Mouse (Mus musculus) lung, postnatal 36 days (tissue): ENCODE measurements around the gene Npw.
"Not testable (repeated sequence)": the region's sequence is repeated elsewhere in the genome, so short reads cannot be mapped to it uniquely, and the experiment has no call there.

ENCODE experiments used
- DNase-seq: peaks from one replicate; pipeline ENCODE4 v3.0.0; 2022; ENCODE audit warnings: mixed read lengths

Gene Npw

DNA sequence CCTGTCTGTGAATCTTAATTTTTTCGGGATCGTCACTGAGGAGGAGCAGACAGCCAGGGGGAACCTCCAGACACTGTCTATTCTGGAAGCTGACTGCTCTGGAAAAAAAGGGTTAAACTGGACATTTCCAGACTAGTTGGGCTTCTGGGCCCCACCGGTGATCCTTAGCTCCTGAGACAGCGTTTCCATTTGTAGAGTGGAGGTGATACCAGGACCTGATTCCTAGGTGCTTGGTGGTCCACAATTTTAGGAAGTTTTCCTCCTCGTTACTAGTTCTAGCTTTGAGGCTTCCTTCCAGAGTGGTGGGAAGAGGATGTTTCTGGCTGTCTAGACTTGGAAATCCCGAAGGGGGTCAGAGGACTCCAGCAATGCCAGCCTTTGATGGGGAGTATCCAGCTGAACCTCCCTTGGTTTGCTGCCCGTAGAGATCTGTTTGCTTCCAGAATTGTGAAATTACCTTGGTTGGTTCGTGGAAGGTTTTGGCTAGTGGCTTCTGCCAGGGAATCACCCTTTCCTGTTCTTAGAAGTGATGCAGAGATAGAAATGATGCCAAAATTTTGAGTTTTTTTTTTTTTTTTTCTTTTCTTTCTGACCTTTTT lies 12.1 kb upstream of the Npw start:
- DNase-seq, result no peak

DNA sequence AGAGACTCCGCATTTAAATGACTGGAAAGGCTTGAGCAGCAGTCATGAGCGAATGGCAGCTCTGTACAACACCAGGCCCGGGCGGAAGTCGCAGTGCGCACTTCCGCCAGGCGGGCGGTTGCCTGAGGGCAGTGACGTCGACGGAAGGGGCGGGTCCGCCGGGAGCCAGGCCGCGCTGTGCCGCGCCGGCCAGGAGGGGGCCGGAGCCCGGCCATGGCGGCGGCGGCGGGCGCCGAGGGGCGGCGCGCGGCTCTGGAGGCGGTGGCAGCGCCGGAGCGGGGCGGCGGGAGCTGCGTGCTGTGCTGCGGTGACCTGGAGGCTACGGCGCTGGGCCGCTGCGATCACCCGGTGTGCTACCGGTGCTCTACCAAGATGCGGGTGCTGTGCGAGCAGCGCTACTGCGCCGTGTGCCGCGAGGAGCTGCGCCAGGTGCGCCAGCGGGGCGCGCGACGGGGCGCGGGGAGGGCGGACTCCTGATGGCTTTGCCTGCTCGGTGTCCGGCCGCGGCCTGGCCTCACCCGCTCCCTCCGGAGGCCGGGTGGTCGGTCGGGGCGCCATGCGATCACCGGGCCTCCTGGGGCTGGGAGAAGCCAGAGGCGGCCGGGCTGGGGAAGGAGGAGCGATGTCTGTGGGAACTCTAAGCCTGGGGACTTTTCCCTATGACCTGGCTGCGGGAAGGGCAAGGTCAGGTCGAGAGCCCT lies 11.4 kb upstream of the Npw start, which contains the start of gene Zfp598:
Gene Zfp598 (plus strand): TSS at position 143 of the 701 bp plus-strand sequence.
- DNase-seq, result peak; percentile 97

DNA sequence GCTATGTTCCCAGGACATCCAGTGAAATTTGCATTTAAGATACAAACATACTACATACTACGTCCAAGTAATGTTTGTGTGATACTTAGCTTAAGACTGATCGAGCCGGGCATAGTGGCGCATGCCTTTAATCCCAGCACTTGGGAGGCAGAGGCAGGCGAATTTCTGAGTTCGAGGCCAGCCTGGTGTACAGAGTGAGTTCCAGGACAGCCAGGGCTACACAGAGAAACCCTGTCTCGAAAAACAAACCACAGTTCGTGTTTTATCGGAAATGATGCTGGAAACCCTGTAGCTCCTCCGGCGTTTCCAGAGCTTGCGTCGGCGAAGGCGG lies 10.9 kb upstream of the Npw start:
- DNase-seq, result not testable (repeated sequence)

DNA sequence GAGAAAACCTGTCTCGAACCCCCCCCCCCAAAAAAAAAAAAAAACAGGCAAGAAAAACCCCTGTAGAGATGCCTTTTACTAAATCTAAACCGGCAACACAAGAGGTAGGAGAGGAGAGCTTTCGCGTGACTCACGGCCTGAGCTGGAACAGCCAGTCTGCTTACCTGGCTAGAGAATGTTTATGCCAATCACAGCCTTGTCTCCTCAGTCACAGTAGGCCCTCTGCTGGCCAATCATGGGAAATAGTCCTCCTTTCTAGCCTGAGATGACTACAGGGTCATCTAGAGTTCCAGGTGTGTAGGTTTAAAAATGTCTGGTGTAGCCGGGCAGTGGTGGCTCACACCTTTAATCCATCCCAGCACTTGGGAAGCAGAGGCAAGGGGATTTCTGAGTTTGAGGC lies 9.2 kb upstream of the Npw start:
- peak; percentile 91 for DNase-seq

DNA sequence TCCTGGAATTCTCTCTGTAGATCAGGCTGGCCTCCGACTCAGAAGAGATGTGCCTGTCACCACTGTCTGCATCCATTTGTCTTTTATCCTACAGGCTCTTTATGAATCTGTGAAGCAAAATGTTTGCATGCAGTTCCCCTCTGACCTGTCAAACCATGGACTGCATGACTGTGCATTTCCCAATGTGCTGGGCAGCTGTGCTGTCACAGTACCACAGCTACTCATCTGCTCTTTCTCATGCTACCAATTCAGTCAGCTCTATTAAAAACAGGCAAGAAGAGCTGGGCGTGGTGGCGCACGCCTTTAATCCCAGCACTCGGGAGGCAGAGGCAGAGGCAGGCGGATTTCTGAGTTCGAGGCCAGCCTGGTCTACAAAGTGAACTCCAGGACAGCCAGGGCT lies 8.8 kb upstream of the Npw start:
- not testable (repeated sequence) for DNase-seq

DNA sequence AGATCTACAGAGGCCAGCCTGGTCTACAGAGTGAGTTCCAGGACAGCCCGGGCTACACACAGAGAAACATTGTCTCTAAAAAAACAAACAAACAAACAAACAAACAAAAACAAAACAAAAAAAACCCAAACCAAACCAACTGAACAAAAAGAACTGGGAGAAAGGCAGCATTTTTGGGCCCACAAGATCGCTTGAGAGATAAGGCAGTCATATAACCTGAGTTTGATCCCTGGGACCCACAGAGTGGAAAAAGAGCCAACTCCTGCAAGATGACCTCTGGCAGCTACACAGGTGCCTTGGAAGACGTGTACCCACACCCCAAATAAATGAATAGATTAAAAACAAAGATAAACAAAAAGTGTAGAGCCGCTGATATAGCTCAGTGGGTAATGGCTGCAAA lies 3.3 kb downstream of the Npw start:
- DNase-seq, result no peak

DNA sequence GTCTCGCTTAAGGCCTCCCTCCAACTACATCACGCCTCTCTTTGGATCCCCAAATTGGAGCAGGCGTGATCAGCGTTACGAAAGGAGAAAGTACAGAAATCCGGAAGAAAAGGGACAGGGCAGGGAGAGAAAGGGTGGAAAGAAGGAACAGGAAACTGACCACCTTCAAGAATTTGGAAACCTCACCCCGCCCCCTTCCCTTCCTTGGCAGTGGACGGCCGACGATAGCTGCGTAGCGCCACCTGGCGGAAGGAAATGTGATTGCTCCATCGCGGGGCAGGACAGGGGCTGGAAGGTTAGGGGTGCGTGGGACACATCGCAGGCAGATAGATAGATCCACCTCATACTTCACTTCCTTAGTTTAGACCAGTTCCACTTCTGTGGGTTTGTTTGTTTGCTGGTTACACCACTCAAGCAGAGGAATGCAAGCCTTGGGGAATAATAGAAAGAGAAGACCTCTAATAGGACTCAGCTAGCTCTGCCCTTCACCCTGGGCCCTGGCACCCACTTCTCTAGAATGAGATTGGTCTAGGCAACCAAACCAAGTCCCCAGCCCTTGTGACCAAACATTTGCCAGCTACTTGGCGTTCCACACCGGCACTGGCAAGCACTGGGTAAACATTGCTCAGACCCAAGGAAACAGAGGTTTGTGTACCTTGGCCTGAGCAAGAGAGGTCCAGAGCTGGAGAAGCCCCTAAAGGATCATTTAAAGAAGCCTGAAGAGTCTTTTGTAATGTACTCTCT lies 4.1 kb downstream of the Npw start:
- peak; percentile 94 for DNase-seq

DNA sequence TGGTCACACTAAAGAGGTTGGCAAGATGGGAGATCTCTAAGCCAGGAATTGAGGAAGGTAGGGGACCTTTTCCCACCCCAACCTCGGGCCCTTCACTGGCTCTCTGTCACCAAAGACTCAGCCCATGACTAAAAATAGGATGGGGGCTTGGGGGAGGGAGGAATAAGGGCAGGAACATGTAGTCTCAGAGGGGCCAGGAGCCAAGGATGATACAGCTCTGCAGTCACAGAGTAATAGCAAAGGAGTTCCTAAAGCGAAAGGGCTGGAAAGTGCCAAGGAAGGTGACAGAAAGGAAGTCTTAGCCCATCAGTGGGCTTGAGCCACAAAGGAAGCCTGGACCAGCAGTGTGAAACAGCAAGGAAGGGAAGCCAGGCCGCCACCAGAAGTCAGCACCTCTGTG lies 6.4 kb downstream of the Npw start:
- no peak for DNase-seq

DNA sequence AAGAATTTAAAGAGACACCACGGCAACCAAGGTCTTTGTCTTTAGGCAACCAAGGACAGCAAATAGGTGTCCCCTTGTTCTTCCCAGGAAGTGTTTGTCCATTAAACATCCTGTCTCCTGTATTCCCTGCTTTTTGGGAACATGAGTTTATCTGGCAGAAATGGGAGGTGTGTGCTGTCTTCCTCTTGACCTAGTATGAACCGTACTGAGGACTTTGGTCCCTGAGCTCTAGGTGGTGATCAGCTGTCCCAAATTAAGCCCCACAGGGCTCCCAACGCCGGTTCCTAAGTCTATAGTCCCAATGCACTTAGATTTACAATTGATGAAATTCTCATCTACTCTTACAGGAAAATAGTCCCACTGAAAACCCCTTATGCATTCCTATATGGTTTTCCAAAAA lies 7.5 kb downstream of the Npw start:
- DNase-seq, result no peak

DNA sequence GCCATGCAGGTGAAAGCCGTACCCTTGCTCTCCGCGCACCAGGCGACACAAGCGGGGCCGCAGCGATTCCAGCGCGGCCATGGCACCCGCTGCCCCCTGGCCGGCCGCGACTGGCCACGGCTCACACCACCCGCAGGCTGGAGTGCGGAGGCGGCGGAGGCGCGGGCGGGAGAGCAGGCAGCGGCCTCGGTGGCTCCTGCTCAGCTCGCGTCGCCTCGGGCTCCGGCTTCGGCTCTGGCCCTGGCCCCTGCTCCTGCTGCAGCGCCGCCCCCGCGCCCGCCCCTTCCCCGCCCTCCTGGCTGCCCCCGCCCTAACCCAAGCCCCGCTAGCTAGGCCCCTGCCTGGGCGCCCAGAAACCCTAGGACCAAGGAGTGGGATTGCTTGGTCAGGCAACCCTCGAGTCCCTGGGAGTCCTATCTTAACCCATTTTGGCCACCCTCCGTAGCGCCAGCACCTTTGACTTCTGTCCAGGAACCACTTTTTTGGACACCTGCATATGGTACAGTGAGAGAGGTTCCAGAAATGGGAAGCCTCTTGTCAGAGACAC lies 8.1 kb downstream of the Npw start, which contains the start of gene Slc9a3r2:
Gene Slc9a3r2 (minus strand): TSS at position 258 of the 547 bp plus-strand sequence.
- DNase-seq, result peak; percentile 64

DNA sequence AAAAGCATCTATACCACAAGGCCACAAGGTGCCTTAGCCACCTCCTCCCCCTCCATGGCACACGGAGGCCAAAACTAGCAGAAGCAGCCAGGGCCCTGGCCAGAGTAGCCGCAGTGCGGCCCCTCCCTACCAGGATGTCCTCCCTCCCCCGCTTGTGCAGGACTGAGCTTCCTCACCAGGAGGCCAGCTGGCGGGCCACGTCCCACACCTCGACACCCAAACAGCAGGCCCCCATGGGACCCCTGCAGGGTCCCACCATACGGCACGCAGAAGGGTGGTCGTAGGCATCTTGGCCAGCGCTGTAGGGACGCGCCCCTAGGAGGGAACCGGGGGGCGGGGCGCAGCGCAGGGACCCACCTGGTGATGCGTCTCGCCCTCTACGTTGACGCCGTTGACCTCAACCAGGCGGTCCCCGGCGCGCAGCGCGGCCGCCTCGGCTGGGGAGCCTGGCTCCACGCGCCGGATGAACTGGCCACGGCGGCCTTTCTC lies 8.6 kb downstream of the Npw start:
- DNase-seq, result peak; percentile 78

DNA sequence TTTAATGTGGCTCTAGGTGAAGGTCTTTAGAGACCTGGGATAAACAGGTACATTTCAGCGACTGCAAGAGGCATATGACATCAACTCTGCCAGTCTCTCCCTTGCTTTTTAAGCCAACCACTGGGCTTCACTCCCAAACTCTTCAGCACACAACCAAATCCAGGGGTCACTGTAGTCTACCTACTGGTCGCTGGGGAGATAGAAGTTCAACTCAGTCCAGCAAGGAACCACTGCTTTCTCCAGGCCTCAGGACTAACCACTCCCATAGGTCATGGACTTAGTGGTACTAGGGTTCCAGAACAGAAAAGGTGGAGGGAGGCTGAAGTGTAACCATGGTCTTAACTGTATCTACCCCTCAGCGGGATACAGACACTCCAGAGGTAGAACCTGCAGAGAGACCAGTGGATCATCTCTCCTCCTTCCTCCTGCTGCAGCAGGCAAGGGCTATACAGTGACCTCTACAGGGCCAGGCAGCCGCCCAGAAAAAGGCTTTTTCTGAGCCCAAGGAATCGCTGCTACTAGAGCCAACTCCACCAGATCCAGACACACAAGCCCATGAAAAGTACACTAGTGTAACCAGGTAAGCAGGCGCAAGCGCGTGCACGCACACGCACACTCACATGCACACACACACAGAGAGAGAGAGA lies 9.4 kb downstream of the Npw start:
- no peak for DNase-seq

DNA sequence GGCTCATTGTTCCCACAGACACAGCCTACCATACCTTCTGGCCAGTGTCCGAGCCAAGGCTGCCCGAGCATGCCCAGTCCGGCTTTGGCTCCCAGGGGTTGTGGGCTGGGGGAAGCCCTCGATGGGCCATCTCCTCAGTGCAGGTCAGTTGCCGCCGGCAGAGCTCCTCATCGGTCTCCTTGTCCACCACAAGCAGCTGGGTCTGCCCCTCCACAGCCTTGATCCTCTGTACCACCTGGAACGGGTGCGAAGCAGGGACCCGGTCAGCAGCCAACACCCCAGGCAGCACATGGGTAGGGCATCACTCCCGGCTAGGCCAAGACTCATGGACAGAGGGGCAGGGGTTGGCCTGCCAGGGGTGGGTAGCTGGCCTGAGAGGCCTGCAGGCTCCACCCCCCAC lies 10.8 kb downstream of the Npw start:
- no peak for DNase-seq

DNA sequence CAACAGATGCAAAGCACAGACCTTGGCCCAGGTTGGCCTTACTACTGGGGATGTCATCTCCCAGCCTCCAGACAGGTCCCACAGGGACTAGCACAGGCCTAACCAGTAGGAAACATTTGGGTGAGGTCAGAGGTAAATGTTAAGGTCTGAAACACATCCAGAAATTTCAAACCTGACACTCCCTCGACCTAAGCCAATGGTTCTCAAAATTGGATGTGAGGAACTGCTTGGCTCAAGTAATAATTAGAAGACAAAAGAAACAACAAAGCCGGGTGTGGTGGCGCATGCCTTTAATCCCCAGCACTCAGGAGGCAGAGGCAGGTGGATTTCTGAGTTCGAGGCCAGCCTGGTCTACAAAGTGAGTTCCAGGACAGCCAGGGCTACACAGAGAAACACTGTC lies 11.9 kb downstream of the Npw start:
- DNase-seq, result no peak

DNA sequence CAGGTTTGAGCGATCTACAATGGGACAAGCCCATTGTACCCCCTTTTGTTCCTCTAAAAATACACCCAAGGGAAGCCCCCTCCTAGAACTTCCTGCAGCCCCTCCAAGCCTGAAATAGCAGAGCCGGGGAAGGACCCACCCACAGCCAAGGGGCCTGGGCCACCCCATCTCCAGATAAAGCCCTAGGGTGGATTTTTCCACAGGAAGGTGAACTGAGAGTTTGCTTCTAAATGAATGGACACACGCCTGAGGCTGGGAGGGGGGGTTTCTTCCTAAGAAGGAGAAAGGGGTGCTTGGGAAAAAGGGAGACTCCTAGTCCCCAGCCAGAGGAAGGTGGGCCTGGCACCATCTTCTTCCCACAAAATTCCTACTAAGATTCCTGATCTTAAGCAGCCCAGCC lies 12.3 kb downstream of the Npw start:
- DNase-seq, result peak; percentile 76

DNA sequence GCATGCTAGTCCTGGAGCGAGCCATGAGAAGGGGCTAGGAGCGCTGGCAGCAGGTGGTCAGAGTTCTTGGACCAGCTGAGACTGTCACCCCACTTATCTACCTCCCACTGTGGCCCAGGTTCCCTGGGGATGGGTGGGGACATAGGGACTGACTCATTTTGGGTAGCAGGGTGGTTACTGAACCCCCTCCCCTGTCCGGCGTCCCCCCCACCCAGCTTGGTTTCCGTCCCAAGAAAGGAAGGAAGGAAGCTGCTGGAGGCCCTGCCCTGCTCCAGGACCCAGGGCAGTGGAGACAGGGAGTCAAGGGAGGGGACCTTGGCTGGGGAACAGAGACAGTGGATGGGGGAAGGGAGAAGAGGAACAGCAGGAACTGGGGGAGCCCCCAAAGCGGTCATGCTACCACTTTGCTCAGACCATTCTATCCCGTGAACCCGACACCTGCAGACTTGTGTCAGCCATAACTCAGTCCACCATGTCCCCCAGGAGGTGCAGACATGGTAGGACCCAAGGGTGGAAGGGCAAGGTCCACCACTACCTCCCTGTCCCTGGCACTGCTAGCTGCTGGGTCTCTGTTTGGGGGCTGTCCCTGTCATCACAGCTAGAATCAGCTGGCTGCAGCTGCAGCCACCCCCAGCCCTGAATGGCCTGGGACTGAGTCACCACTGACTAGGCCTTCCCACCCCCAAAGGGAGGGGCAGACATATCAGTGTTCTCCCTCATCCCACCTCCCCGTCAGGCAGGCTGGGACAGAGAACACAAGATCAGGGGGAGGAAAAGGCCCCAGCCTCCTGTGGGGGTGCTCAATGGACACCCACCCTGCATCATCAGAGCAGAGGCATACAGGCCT lies 13.2 kb downstream of the Npw start:
- peak; percentile 83 for DNase-seq

DNA sequence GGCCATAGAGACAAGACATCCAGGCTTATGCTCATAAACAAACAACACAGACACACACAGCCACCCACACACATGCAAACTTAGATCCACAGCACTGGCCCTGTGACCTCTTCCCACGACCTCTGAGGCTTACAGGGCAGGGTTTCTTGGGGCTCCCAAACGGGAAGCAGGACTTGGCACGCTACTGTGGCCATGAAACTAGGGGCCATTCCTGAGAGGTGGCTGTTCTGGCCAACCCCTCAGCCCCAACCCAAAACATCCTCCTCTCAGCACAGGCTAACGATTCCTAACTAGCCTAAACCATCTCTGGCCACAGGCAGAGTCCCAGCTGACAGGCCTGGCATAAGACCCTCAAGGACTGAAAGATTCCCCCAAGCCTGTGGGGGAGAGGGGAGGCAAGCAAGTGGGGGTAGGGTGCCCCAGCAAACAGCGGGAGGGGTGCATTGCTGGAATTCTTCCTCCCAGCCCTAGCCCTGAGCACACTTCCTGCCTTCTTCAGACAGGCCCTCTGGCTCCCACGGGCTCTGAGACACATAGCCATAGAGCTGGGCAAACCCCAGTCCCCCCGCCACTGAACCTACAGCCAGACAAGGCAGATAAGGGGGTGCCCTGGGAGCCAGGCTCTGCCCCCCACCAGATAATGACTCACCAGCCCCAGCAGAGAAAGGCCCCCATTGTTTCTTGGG lies 14.1 kb downstream of the Npw start:
- peak; percentile 82 for DNase-seq

DNA sequence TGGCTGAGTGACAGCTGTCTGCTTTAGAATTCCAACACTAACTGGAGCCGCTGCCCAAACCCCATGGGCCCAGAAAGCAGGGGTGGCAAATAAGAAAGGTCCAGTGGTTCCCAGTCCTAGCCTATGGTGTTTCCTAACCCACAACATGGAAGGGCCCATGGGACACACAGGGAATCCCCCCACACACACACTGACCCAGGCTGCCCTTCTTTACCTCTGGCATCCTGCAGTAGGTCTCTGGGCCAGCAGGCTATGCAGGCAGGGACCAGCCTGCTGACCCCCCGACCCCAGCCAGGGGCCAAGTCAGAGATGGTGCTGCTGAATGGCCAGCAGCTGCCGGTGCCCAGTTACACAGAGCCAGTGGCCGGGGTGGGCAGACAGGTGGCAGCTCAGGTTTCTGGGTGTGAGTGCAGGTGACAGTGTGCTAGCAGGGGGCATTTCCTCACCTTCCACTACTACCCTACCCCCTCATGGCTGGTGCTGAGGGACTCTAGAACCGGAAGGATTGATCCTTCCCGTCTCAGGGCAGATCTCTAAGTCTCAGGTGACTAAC lies 15.4 kb downstream of the Npw start:
- no peak for DNase-seq

DNA sequence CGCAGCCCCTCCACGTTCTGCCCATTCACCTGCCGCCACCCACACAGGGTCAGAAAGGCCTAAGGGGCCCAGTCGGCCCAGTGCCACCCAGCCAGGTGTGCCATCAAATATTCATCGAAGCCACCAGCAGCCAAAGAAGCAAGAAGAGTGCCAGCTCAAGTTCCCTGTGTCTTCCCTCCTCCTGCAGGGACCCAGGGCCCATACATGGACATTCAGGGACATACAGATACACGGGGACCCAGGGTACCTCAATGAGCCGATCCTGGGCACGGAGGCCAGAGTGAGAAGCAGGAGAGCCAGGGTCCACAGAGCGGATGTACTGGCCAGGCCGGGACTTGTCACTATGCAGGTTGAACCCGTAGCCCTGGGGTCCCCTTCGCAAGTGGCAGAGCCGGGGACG lies 16.3 kb downstream of the Npw start:
- no peak for DNase-seq

DNA sequence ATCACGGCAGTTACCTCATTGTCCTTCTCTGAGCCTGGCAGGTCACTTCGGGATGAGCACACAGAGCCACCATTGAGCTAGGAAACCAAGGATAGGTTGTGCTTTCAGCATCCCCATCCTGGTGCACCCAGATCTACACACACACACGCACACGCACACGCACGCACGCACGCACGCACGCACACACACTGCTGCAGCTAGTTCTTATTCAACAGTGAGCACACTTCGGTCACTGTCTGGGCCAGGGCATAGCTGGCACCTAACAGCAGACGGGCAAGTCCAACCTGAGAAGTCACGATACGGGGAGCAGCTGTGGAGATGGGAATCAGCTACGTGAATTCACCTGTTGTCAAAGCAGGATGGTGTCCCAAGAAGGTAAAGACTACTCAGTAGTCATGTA lies 17.7 kb downstream of the Npw start:
- no peak for DNase-seq

DNA sequence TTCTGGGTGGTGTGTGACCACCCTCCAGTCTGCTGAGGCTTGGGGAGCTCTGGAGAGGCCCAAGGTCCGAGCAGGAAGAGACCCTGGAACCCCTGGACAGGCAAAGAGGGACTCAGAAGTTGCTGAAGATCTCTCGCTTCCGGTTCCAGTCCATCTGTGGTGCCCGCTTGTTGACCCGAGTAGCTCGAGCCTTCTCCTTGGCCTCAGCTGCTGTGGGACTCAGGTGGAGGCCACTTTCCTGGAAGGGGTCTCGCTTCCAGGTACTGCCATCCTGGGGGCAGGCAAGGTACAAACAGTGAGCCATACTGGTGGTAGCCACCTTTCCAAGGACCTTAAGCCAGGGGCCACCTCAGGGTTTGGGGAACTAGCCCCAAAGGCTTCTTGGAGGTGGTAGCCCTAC lies 18.1 kb downstream of the Npw start:
- no peak for DNase-seq
